Mouse (Mus musculus): ENCODE data around the gene Sigmar1.

- no peak for TF ChIP-seq CTCF (IDR thresholded peaks at IDR 0.05; ENCODE audit: low read depth)
- TF ChIP-seq EP300 (IDR thresholded peaks at IDR 0.05; ENCODE audit: low read depth): no peak
Observed at GRCm38 (mm10) chr4:41705922-41706754, 49.8 kb downstream of the Sigmar1 start.
